Mouse (Mus musculus): ENCODE results near the gene Cd300c.

DNA sequence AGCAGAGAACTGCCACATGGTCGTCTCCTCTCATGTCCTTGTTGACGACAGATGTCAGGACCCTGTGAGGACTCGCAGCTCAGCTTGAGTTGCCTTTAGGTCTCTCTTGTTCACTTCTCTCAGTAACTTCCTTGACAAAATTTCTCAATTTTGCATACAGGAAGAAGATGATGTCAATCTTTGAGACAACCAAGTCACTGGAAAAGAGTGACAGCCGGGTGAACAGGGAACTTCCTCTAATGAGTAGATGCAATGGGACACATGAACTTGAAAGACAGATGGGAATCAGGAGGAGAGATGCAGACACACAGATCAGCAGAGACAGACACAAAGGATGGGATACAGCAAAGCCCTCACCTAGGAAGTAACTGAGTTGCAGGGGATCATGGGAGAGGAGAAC, 20.8 kb upstream of the Cd300c start, which contains the start of gene Cd300ld:
- TF ChIP-seq CTCF (IDR thresholded peaks at IDR 0.05; ENCODE audit: low read depth, low read length): no peak
- TF ChIP-seq POLR2A (IDR thresholded peaks at IDR 0.05; ENCODE audit: extremely low read depth, insufficient read depth, low read length): no peak

Measured in liver, adult 2 months (tissue).